Mouse (Mus musculus) lung, embryonic 16.5 days (tissue): ENCODE measurements around the gene Gm12216. TPM values are rescaled to one million over a fixed set of nuclear protein-coding genes. Genes with fewer than 3 reads are reported as not detected.

ENCODE experiments used
- ATAC-seq: fragments of 200-750 bp; cut with Nextera tagmentation; 2 replicates; pipeline ENCODE4 v1.8.0; 2017; ENCODE audit warnings: low read depth, mild to moderate bottlenecking, moderate library complexity
- H3K27ac ChIP-seq: fragments of 300-500 bp; sonication (generic); 2 replicates; pipeline ENCODE4 v1.5.1; 2014; ENCODE audit warnings: mild to moderate bottlenecking, control low read depth, low read length
- H3K27me3 ChIP-seq: fragments of 300-500 bp; sonication (generic); 2 replicates; pipeline ENCODE4 v1.6.1; 2014; ENCODE audit warnings: low read depth, low read length, mixed read lengths; ENCODE audit not compliant: control insufficient read depth, insufficient read depth
- H3K36me3 ChIP-seq: fragments of 300-500 bp; sonication (generic); 2 replicates; pipeline ENCODE4 v1.6.1; 2014; ENCODE audit warnings: low read length; ENCODE audit not compliant: control insufficient read depth, insufficient read depth
- H3K4me1 ChIP-seq: fragments of 300-500 bp; sonication (generic); replicated peaks from 2 replicates; pipeline ENCODE4 v1.6.1; 2014; ENCODE audit warnings: low read length, mixed read lengths; ENCODE audit not compliant: control insufficient read depth, insufficient read depth
- H3K4me2 ChIP-seq: fragments of 300-500 bp; sonication (generic); 2 replicates; pipeline ENCODE4 v1.6.1; 2014; ENCODE audit warnings: low read depth, low read length, control low read depth
- H3K4me3 ChIP-seq: fragments of 300-500 bp; sonication (generic); 2 replicates; pipeline ENCODE4 v1.5.1; 2014; ENCODE audit warnings: mild to moderate bottlenecking, low read length, control low read depth
- H3K9ac ChIP-seq: fragments of 300-500 bp; sonication (generic); 2 replicates; pipeline ENCODE4 v1.6.1; 2014; ENCODE audit warnings: low read length, control low read depth
- H3K9me3 ChIP-seq: fragments of 300-500 bp; sonication (generic); 2 replicates; pipeline ENCODE4 v1.6.1; 2016; ENCODE audit warnings: low read length; ENCODE audit not compliant: control insufficient read depth
- WGBS: fragments of 180-500 bp; shearing (Covaris S2); extraction: QIAGEN DNeasy Blood & Tissue Kit; methylation state at CpG from one replicate; pipeline ENCODE4 v1.1.7; 2014; 5-methylcytosine and 5-hydroxymethylcytosine counted together
- polyA plus RNA-seq: library from polyadenylated mRNA; unstranded; fragments of >200 nt; fragmentation: Nextera tagmentation; extraction: Ambion mirVana; gene quantifications from 2 replicates; pipeline ENCODE4 v1.2.1, GENCODE M21; 2015

Gene Gm12216
- polyA plus RNA-seq, 1 experiment from 2014 or later, result 1.8 TPM

DNA sequence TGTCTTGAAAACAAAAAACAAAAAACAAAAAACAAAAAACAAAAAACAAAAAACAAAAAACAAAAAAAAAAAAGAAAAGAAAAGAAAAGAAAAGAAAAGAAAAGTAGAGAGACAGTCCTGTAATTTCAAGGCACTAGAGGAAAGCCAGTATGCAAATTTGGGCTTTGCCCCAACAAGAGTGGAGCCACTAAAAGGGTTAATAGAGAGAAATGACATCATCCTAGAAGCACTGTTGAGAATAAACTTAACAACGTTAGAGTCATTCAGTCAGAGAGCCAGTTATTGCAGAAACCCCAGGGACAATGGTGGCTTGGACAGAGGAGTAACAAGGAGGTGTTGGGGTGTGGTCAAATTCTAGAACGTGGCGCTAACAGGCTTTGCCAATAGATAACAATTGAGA, 44.2 kb downstream of the Gm12216 start:
- Histone ChIP-seq H3K27me3 (no peaks in the 10 kb centered on the region), H3K9me3 (no peaks in the 10 kb centered on the region), H3K4me3 (no peak overlapping the region), H3K4me1 (peaks cover 9% of the 10 kb centered on the region; the same call in 1 of the 2 replicates), H3K27ac (no peak overlapping the region), H3K4me2 (no peak overlapping the region), H3K9ac (no peak overlapping the region), H3K36me3 (no peaks in the 10 kb centered on the region)
- 46% methylated on average over 3 of the region's 3 CpGs for WGBS
- ATAC-seq, result no peak

DNA sequence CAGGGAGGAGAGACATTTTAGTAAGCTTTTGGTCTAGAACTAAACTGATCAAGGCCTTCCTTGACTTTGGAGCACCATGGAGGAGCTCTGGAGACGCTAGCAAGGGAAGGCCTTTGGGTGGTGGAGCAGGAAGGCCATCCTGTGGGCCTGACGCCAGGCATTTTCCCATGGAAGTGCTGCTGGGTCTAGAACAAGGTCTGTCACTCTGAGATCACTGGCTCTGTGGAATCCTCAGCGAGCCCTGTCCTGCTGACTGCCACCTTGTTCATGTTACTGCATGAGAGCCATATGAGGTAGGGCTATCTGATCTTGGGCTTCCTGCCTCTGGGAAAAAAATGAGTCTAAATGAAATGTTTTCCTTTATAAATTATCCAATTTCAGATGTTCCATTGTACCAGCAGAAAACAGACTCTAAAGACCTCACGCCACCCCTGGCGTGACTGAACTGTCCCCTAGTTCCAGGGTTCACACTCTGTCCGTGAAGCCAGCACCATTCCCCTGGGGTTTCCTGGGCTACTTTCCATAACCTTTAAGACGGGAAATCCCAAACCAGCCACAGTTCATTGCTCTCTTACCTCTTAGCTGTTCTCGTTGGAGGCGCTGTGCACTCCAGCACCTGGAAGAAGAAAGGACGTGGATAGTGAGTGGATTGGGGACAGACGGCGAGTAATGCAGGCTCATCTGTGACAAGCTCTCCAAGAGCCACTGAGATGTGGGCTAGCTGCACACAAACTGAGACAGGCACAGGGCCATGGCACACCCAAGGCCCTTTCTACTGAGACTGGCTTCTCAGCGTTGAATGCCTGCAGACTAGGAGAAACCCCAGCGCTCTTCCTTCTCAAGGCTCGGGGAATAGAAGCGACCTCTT, 45.8 kb downstream of the Gm12216 start:
- no peaks in the 10 kb centered on the region for H3K9me3 ChIP-seq
- H3K4me3 ChIP-seq, result no peak overlapping the region
- H3K36me3 ChIP-seq, result no peaks in the 10 kb centered on the region
- 79% methylated on average over 16 of the region's 16 CpGs for WGBS
- no peak overlapping the region for H3K27ac ChIP-seq
- ATAC-seq, result no peak
- no peak overlapping the region for H3K9ac ChIP-seq
- H3K4me2 ChIP-seq, result no peak overlapping the region
- H3K4me1 ChIP-seq, result peaks cover 9% of the 10 kb centered on the region; the same call in 1 of the 2 replicates
- H3K27me3 ChIP-seq, result no peaks in the 10 kb centered on the region

DNA sequence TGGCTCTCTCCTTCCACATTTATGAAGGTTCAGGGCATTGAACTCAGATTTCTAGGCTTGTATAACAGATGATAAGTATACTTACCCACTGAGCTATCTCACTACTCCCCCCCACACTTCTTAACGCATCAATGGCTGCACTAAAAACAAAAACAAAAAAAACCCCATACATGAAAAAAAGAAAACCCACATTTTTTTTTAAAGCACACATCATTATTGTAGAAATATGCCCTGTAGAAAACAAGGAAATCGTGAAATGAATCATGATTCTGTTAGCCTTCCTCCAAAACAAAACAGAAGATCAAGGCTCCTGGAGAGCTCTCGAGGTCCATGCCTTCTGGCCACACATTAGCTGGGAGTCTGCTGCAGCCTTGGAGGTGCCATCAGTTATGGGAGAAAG, 47.7 kb downstream of the Gm12216 start:
- H3K9me3 ChIP-seq, result no peaks in the 10 kb centered on the region
- H3K4me3 ChIP-seq, result no peak overlapping the region
- no peaks in the 10 kb centered on the region for H3K27me3 ChIP-seq
- no peak overlapping the region for H3K4me2 ChIP-seq
- no peaks in the 10 kb centered on the region for H3K36me3 ChIP-seq
- H3K27ac ChIP-seq, result no peak overlapping the region
- no peak for ATAC-seq
- 75% methylated on average over 3 of the region's 3 CpGs for WGBS
- peaks cover 9% of the 10 kb centered on the region; the same call in 1 of the 2 replicates for H3K4me1 ChIP-seq
- H3K9ac ChIP-seq, result no peak overlapping the region

DNA sequence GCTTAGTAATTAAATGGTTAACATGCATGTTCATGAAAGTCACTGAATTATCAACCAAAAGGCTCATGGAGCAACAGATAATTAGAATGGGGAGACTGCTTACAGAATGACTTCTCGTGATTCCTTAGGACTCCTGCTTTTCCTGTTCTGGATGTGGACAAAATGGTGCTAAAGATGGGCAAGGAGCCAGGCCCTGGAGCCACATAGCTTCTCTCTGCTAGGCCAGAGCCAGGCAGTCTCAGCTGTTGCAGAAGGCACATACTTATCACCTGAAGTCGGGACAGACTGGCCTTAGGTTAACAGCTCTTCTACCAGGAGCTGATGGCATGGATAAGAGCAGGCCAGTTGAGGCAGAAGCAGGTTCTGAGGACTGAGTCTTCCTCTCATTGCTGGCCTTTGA, 48.3 kb downstream of the Gm12216 start:
- Histone ChIP-seq H3K36me3 (no peaks in the 10 kb centered on the region), H3K9ac (no peak overlapping the region), H3K9me3 (no peaks in the 10 kb centered on the region), H3K27ac (no peak overlapping the region), H3K4me3 (no peak overlapping the region), H3K4me2 (no peak overlapping the region), H3K4me1 (peaks cover 9% of the 10 kb centered on the region; the same call in 1 of the 2 replicates), H3K27me3 (no peaks in the 10 kb centered on the region)
- ATAC-seq, result no peak
- WGBS, result 27% methylated on average over 2 of the region's 2 CpGs

DNA sequence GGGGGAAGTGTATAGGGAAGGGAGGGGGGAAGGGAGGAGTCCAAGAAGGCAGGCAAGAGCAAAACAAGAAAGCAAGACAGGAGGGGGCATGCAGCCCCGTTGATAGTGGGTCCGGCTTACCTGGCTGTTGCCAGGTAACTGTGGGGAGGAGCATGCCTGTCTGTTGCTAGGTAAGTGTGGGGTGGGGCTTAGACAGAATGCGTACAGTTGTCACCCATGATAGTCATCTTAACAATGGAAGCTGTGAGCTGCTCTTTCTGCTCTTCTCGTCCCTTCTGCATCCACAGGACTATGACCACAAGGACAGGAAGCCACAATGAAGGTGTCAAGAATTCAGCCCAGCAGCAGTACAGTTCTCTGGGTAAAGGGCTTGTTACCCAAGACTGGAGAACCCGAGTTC, 48.9 kb downstream of the Gm12216 start:
- peak; percentile 11; the same call in 1 of the 2 replicates for ATAC-seq
- H3K4me2 ChIP-seq, result no peak overlapping the region
- H3K36me3 ChIP-seq, result no peaks in the 10 kb centered on the region
- H3K27me3 ChIP-seq, result no peaks in the 10 kb centered on the region
- peaks cover 9% of the 10 kb centered on the region; the same call in 1 of the 2 replicates for H3K4me1 ChIP-seq
- no peak overlapping the region for H3K27ac ChIP-seq
- no peak overlapping the region for H3K4me3 ChIP-seq
- WGBS, result 46% methylated on average over 5 of the region's 5 CpGs
- H3K9me3 ChIP-seq, result no peaks in the 10 kb centered on the region
- H3K9ac ChIP-seq, result no peak overlapping the region

DNA sequence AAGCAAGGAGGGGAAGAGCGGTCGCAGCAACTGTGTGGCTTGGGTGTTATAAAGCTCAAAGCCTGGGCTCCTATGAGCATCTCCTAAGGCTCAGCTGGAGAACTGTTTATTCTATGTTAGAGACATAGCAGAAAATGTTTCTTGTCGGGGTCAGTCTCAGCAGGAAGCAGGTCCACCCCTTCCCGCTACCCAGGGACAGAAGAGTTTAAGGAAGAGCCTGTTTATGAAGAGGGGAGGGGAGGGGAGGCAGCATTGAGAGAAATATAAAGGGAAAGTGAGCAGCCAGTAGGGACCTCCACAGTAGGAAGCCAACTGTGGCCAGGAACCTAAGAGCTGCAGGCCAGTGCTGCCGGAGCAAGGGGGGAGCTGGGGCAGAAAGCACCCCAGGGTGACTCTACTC, 49.7 kb downstream of the Gm12216 start:
- Histone ChIP-seq H3K4me1 (peaks cover 9% of the 10 kb centered on the region; the same call in 1 of the 2 replicates), H3K4me2 (no peak overlapping the region), H3K9me3 (no peaks in the 10 kb centered on the region), H3K36me3 (no peaks in the 10 kb centered on the region), H3K4me3 (no peak overlapping the region), H3K27me3 (no peaks in the 10 kb centered on the region), H3K27ac (peak overlapping the region; percentile 53), H3K9ac (no peak overlapping the region)
- 27% methylated on average over 5 of the region's 5 CpGs for WGBS
- peak; percentile 64; the same call in 1 of the 2 replicates for ATAC-seq

DNA sequence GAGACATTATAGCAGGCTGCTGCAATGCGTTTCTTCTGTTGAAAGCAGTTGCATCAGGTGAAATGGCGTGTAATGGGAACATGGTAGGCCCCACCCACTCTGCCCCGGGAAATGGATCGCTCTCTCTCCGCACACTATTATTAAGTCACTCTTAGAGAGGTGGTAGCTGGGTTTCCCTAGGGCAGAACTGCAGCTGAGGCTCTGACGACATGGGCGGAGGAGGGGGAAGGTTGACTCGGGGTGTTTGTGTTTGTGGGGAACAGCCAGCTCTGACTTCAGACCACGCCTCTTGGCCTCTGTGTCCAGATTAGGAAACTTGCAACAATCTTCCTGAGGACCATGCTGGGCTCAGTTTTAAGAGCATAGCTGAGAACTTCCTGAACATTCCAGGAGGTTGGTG, 53.3 kb downstream of the Gm12216 start:
- H3K9ac ChIP-seq, result no peak overlapping the region
- H3K4me2 ChIP-seq, result no peak overlapping the region
- no peak overlapping the region for H3K4me3 ChIP-seq
- no peaks in the 10 kb centered on the region for H3K9me3 ChIP-seq
- H3K4me1 ChIP-seq, result peaks cover 9% of the 10 kb centered on the region
- H3K27me3 ChIP-seq, result no peaks in the 10 kb centered on the region
- 74% methylated on average over 9 of the region's 9 CpGs for WGBS
- ATAC-seq, result no peak
- H3K27ac ChIP-seq, result no peak overlapping the region
- no peaks in the 10 kb centered on the region for H3K36me3 ChIP-seq

DNA sequence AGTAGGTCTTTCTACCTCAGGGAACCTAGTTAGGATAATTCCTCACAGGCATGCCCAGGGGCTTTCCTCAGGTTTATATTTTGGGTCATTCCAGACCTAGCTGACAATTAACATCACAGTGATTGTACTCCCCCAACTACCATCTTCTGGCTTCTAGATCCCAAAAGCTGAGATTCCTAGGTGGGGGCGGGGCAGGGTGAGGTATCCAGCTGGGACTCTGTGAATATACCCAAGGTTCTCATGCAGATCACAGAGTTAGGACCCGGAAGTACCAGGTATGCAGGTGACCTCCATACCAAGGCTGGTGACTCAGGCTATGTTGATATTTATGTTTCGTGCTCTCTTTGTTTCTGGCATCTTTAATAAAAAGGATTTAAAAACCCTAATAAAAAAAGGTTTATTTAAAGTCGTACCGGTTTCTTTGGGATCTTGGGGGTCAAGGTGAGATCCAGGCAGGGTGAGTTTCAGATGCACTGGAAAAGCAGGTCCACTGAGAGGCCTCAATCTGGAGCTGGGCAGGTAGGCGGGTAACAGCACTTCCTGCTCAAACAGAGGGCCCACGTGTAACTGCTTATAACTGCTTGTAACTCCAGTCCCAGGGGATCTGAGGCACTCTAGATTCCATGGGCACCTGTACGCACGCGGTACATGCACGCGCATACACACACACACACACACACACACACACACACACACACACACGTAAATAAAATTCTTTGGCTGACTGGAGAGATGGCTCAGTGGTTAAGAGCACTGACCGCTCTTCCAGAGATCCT, 54.3 kb downstream of the Gm12216 start:
- Histone ChIP-seq H3K36me3 (no peaks in the 10 kb centered on the region), H3K9ac (no peak overlapping the region), H3K9me3 (no peaks in the 10 kb centered on the region), H3K4me1 (peaks cover 3% of the 10 kb centered on the region; the same call in 1 of the 2 replicates), H3K27me3 (no peaks in the 10 kb centered on the region), H3K4me2 (no peak overlapping the region), H3K4me3 (no peak overlapping the region), H3K27ac (no peak overlapping the region)
- no peak for ATAC-seq
- 72% methylated on average over 14 of the region's 14 CpGs for WGBS

DNA sequence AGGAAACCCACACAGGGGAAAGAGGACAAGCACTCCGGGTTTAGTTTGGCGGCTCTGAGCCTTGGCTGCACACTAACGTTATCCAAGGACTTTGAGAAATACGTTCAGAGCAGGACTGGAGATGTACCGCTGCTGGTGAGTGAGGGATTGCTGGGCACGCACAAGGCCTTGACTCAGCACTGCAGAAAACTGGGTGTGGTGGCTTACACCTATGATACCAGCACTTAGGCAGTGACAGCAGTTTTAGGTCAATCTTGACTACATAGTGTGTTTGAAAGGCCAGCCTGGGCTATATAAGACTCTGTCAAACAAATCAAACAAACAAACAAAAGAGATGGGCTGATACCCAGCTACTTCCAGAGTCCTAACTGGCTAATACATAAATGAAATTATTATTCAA, 55.6 kb downstream of the Gm12216 start:
- no peak overlapping the region for H3K9ac ChIP-seq

More for the DNA sequence above, 55.6 kb downstream of the Gm12216 start:
- 62% methylated on average over 6 of the region's 6 CpGs for WGBS
- no peak overlapping the region for H3K4me2 ChIP-seq
- no peak overlapping the region for H3K27ac ChIP-seq
- no peak for ATAC-seq
- H3K36me3 ChIP-seq, result no peaks in the 10 kb centered on the region
- H3K9me3 ChIP-seq, result no peaks in the 10 kb centered on the region
- H3K4me1 ChIP-seq, result peaks cover 3% of the 10 kb centered on the region; the same call in 1 of the 2 replicates
- H3K4me3 ChIP-seq, result no peak overlapping the region
- H3K27me3 ChIP-seq, result no peaks in the 10 kb centered on the region
